Mouse (Mus musculus): ENCODE data around the gene Slc44a3.
"Not testable (repeated sequence)": the region's sequence is repeated elsewhere in the genome, so short reads cannot be mapped to it uniquely, and the experiment has no call there.

The Slc44a3 gene

GRCm38 (mm10) chr3:121550370-121550769, 18.2 kb upstream of the Slc44a3 start:
- DNase-seq (ENCODE audit: low spot score), result no peak

GRCm38 (mm10) chr3:121547851-121548624, 15.8 kb upstream of the Slc44a3 start:
- DNase-seq (ENCODE audit: low spot score), result no peak

- no peak for DNase-seq (ENCODE audit: low spot score)
Observed at GRCm38 (mm10) chr3:121540621-121541020, 8.4 kb upstream of the Slc44a3 start.

- DNase-seq (ENCODE audit: low spot score), result no peak
Observed at GRCm38 (mm10) chr3:121539871-121540431, 7.7 kb upstream of the Slc44a3 start.

GRCm38 (mm10) chr3:121538847-121539246, 6.6 kb upstream of the Slc44a3 start:
- DNase-seq (ENCODE audit: low spot score), result not testable (repeated sequence)

- no peak for DNase-seq (ENCODE audit: low spot score)
Observed at GRCm38 (mm10) chr3:121537996-121538395, 5.8 kb upstream of the Slc44a3 start.

- no peak for DNase-seq (ENCODE audit: low spot score)
Observed at GRCm38 (mm10) chr3:121536803-121537202, 4.6 kb upstream of the Slc44a3 start.

- no peak for DNase-seq (ENCODE audit: low spot score)
Observed at GRCm38 (mm10) chr3:121535813-121536504, 3.8 kb upstream of the Slc44a3 start.

GRCm38 (mm10) chr3:121531370-121532148, 645 bp downstream of the Slc44a3 start:
- DNase-seq (ENCODE audit: low spot score), result peak; percentile 19

- peak; percentile 12 for DNase-seq (ENCODE audit: low spot score)
Observed at GRCm38 (mm10) chr3:121530546-121531258, 1.5 kb downstream of the Slc44a3 start.

- DNase-seq (ENCODE audit: low spot score), result no peak
Observed at GRCm38 (mm10) chr3:121526096-121527093, 5.8 kb downstream of the Slc44a3 start.

- DNase-seq (ENCODE audit: low spot score), result no peak
Observed at GRCm38 (mm10) chr3:121521633-121522125, 10.5 kb downstream of the Slc44a3 start.

GRCm38 (mm10) chr3:121521123-121521522, 11.1 kb downstream of the Slc44a3 start:
- no peak for DNase-seq (ENCODE audit: low spot score)

- no peak for DNase-seq (ENCODE audit: low spot score)
Observed at GRCm38 (mm10) chr3:121517030-121517429, 15.2 kb downstream of the Slc44a3 start.

- DNase-seq (ENCODE audit: low spot score), result no peak
Observed at GRCm38 (mm10) chr3:121509141-121509540, 23.1 kb downstream of the Slc44a3 start.

- DNase-seq (ENCODE audit: low spot score), result no peak
Observed at GRCm38 (mm10) chr3:121507678-121508077, 24.5 kb downstream of the Slc44a3 start.

- no peak for DNase-seq (ENCODE audit: low spot score)
Observed at GRCm38 (mm10) chr3:121506756-121507155, 25.4 kb downstream of the Slc44a3 start.

- no peak for DNase-seq (ENCODE audit: low spot score)
Observed at GRCm38 (mm10) chr3:121506175-121506574, 26.0 kb downstream of the Slc44a3 start.

GRCm38 (mm10) chr3:121504927-121505487, 27.2 kb downstream of the Slc44a3 start:
- no peak for DNase-seq (ENCODE audit: low spot score)

GRCm38 (mm10) chr3:121500734-121501133, 31.5 kb downstream of the Slc44a3 start:
- peak; percentile 66 for DNase-seq (ENCODE audit: low spot score)

Measured in ovary, adult 18-20 months (tissue).